In the genomic region with DNA sequence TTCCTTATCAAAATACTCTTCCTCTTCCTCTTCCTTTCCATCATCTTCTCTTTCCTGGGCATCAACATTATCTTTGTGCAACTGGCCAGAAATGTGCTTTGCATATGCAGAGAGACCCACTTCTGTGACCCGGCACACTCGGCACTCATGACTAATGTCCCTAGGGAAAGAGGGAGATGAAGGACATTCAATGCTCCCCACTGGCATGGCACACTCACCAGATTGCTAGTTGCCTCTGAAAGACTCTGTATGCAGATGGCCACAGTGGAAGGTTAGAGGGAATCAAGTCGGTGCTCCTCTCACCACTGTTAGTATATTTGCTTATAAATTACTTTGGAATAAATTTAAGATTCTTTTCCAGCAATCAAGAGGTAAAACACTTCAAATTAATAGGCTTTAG, we compare ENCODE assay signal across 8 mouse cellular contexts. TPM values are rescaled to one million over a fixed set of nuclear protein-coding genes. Genes with fewer than 3 reads are reported as not detected.
DNase-seq lines count a peak whose midpoint lies in the region; ATAC-seq and TF ChIP-seq lines count a peak whose summit lies in the region.

No protein-coding gene starts in this region.

- peak; percentile 38; the same call in 1 of the 2 replicates for ATAC-seq in forebrain, embryonic 13.5 days
- no peak for ATAC-seq in midbrain, embryonic 12.5 days (ENCODE audit: low FRiP score, low read depth)
- no peak for ATAC-seq in midbrain, embryonic 11.5 days (ENCODE audit: low FRiP score)
- peak; percentile 55 for ATAC-seq in heart, postnatal 0 days (ENCODE audit: insufficient read depth, low read depth)
- no peak for ATAC-seq in liver, embryonic 11.5 days (replicated peaks; ENCODE audit: low FRiP score)

- H3K4me3 ChIP-seq in forebrain, embryonic 13.5 days = no peak overlapping the region
- H3K4me3 ChIP-seq in forebrain, embryonic 10.5 days = no peak overlapping the region
- H3K4me3 ChIP-seq in midbrain, embryonic 12.5 days = no peak overlapping the region
- H3K4me3 ChIP-seq in midbrain, embryonic 11.5 days (ENCODE audit: low read depth, low read length) = no peak overlapping the region
- peak overlapping the region; percentile 47 for H3K4me3 ChIP-seq in heart, postnatal 0 days (ENCODE audit: low read depth, low read length)
- H3K4me3 ChIP-seq in liver, embryonic 11.5 days (ENCODE audit: low read depth, low read length) = no peak overlapping the region

- no peak for DNase-seq in forebrain, embryonic 10.5 days (ENCODE audit: extremely low spot score, low spot score)
- no peak for DNase-seq in midbrain, embryonic 11.5 days (ENCODE audit: low spot score, missing footprints)
- peak; percentile 47 for DNase-seq in heart, postnatal 0 days (ENCODE audit: low spot score)
- peak; percentile 34 for DNase-seq in splenic B cell, adult 2 months (ENCODE audit: low read depth, low spot score)
- no peak for DNase-seq in liver, embryonic 11.5 days (ENCODE audit: low spot score)
- no peak for DNase-seq in urinary bladder, postnatal 4 days (ENCODE audit: low spot score in 2 of 2)

- TF ChIP-seq CTCF in heart, postnatal 0 days (IDR thresholded peaks at IDR 0.05; ENCODE audit: low read depth) = no peak

- no peaks in the 10 kb centered on the region for H3K9me3 ChIP-seq in forebrain, embryonic 13.5 days (replicated peaks)
- H3K9me3 ChIP-seq in forebrain, embryonic 10.5 days = no peaks in the 10 kb centered on the region
- H3K9me3 ChIP-seq in midbrain, embryonic 12.5 days = no peaks in the 10 kb centered on the region
- H3K9me3 ChIP-seq in midbrain, embryonic 11.5 days (ENCODE audit: control insufficient read depth, low read length) = no peaks in the 10 kb centered on the region
- H3K9me3 ChIP-seq in heart, postnatal 0 days (replicated peaks; ENCODE audit: control insufficient read depth, low read length) = no peaks in the 10 kb centered on the region
- H3K9me3 ChIP-seq in liver, embryonic 11.5 days (ENCODE audit: control insufficient read depth, low read length) = no peaks in the 10 kb centered on the region

- H3K27ac ChIP-seq in forebrain, embryonic 13.5 days = peak overlapping the region; percentile 63
- no peak overlapping the region for H3K27ac ChIP-seq in forebrain, embryonic 10.5 days
- H3K27ac ChIP-seq in midbrain, embryonic 12.5 days (replicated peaks) = 0 out of 2 replicates have a peak overlapping the region, but pooled peaks have one; percentile 7
- H3K27ac ChIP-seq in midbrain, embryonic 11.5 days (ENCODE audit: low read depth, low read length) = no peak overlapping the region
- H3K27ac ChIP-seq in heart, postnatal 0 days (ENCODE audit: low read depth) = peak overlapping the region; percentile 97
- no peak overlapping the region for H3K27ac ChIP-seq in liver, embryonic 11.5 days (ENCODE audit: low read depth, low read length)

- TF ChIP-seq EP300 in heart, postnatal 0 days (IDR thresholded peaks at IDR 0.05; ENCODE audit: low read depth) = no peak

- H3K9ac ChIP-seq in forebrain, embryonic 13.5 days = no peak overlapping the region
- no peak overlapping the region for H3K9ac ChIP-seq in midbrain, embryonic 12.5 days (replicated peaks)
- no peak overlapping the region for H3K9ac ChIP-seq in midbrain, embryonic 11.5 days (ENCODE audit: low read length)
- peak overlapping the region; percentile 63 for H3K9ac ChIP-seq in heart, postnatal 0 days (replicated peaks; ENCODE audit: low read depth, low read length)
- H3K9ac ChIP-seq in liver, embryonic 11.5 days (ENCODE audit: low read depth, low read length) = no peak overlapping the region

- no peak overlapping the region for H3K4me2 ChIP-seq in forebrain, embryonic 13.5 days
- no peak overlapping the region for H3K4me2 ChIP-seq in midbrain, embryonic 12.5 days (replicated peaks)
- no peak overlapping the region for H3K4me2 ChIP-seq in midbrain, embryonic 11.5 days
- peak overlapping the region; percentile 66 for H3K4me2 ChIP-seq in heart, postnatal 0 days (ENCODE audit: low read depth, low read length)
- no peak overlapping the region for H3K4me2 ChIP-seq in liver, embryonic 11.5 days

- peaks cover 16% of the 10 kb centered on the region for H3K4me1 ChIP-seq in forebrain, embryonic 13.5 days
- H3K4me1 ChIP-seq in forebrain, embryonic 10.5 days = no peaks in the 10 kb centered on the region
- H3K4me1 ChIP-seq in midbrain, embryonic 12.5 days = 0 out of 2 replicates have a peak, but pooled peaks cover 9% of the 10 kb centered on the region
- no peaks in the 10 kb centered on the region for H3K4me1 ChIP-seq in midbrain, embryonic 11.5 days (ENCODE audit: control insufficient read depth, insufficient read depth, low read length)
- peaks cover 13% of the 10 kb centered on the region for H3K4me1 ChIP-seq in heart, postnatal 0 days (ENCODE audit: control insufficient read depth, insufficient read depth)
- H3K4me1 ChIP-seq in liver, embryonic 11.5 days (replicated peaks; ENCODE audit: control insufficient read depth, insufficient read depth, low read length) = no peaks in the 10 kb centered on the region

- H3K27me3 ChIP-seq in forebrain, embryonic 13.5 days = no peaks in the 10 kb centered on the region
- no peaks in the 10 kb centered on the region for H3K27me3 ChIP-seq in forebrain, embryonic 10.5 days (ENCODE audit: poor library complexity, severe bottlenecking)
- H3K27me3 ChIP-seq in midbrain, embryonic 12.5 days = no peaks in the 10 kb centered on the region
- no peaks in the 10 kb centered on the region for H3K27me3 ChIP-seq in midbrain, embryonic 11.5 days (ENCODE audit: control insufficient read depth, insufficient read depth, low read length)
- no peaks in the 10 kb centered on the region for H3K27me3 ChIP-seq in heart, postnatal 0 days (ENCODE audit: control insufficient read depth, insufficient read depth, low read length)
- H3K27me3 ChIP-seq in splenic B cell, adult 2 months (ENCODE audit: control insufficient read depth, insufficient read depth, low read length, poor library complexity, severe bottlenecking) = no peaks in the 10 kb centered on the region
- H3K27me3 ChIP-seq in liver, embryonic 11.5 days (replicated peaks; ENCODE audit: control insufficient read depth, insufficient read depth, low read length) = no peaks in the 10 kb centered on the region

- 61% methylated on average over 3 of the region's 3 CpGs for WGBS in forebrain, embryonic 13.5 days
- 96% methylated on average over 3 of the region's 3 CpGs for WGBS in forebrain, embryonic 10.5 days
- WGBS in midbrain, embryonic 12.5 days = 83% methylated on average over 3 of the region's 3 CpGs
- 90% methylated on average over 3 of the region's 3 CpGs for WGBS in midbrain, embryonic 11.5 days
- WGBS in heart, postnatal 0 days = 13% methylated on average over 3 of the region's 3 CpGs
- WGBS in liver, embryonic 11.5 days = 76% methylated on average over 3 of the region's 3 CpGs

- H3K36me3 ChIP-seq in forebrain, embryonic 13.5 days (ENCODE audit: poor library complexity, severe bottlenecking) = peaks cover 25% of the 10 kb centered on the region
- peaks cover 67% of the 10 kb centered on the region for H3K36me3 ChIP-seq in forebrain, embryonic 10.5 days (replicated peaks)
- H3K36me3 ChIP-seq in midbrain, embryonic 12.5 days = peaks cover 23% of the 10 kb centered on the region
- H3K36me3 ChIP-seq in midbrain, embryonic 11.5 days (ENCODE audit: control insufficient read depth, insufficient read depth, low read length) = peaks cover 10% of the 10 kb centered on the region; the same call in 1 of the 2 replicates
- H3K36me3 ChIP-seq in heart, postnatal 0 days (replicated peaks; ENCODE audit: control insufficient read depth, insufficient read depth, low read length) = peaks cover 30% of the 10 kb centered on the region
- H3K36me3 ChIP-seq in splenic B cell, adult 2 months (ENCODE audit: control insufficient read depth, insufficient read depth, low read length, poor library complexity, severe bottlenecking) = peaks cover 9% of the 10 kb centered on the region; the same call in 1 of the 2 replicates
- H3K36me3 ChIP-seq in liver, embryonic 11.5 days (ENCODE audit: control insufficient read depth, insufficient read depth, low read length) = peaks cover 18% of the 10 kb centered on the region

RNA-seq across cellular contexts. Expression of gene Zfp106, which starts 24.3 kb away (rescaled TPM):
- polyA plus RNA-seq in forebrain, embryonic 13.5 days (2015; fragmentation: Nextera tagmentation; extraction: Ambion mirVana) = 48.4 and 54.2 TPM in 2 replicates
- polyA plus RNA-seq in forebrain, embryonic 10.5 days (2016; fragmentation: Nextera tagmentation; extraction: Ambion mirVana) = 83.1 and 87.3 TPM in 2 replicates
- polyA plus RNA-seq in midbrain, embryonic 12.5 days (2016; fragmentation: Nextera tagmentation; extraction: Ambion mirVana) = 63.6 and 66.4 TPM in 2 replicates
- 56.2 and 62.4 TPM in 2 replicates for polyA plus RNA-seq in midbrain, embryonic 11.5 days (2014; fragmentation: Nextera tagmentation; extraction: Ambion mirVana)
- 58.7 and 148 TPM in 2 replicates for total RNA-seq in heart, postnatal 0 days (2014; rRNA removed; ENCODE audit: low replicate concordance)
- 40.8 and 41.7 TPM in 2 replicates for polyA plus RNA-seq in heart, postnatal 0 days (2015; fragmentation: Nextera tagmentation; extraction: Ambion mirVana)
- 75.0 and 81.9 TPM in 2 replicates for polyA plus RNA-seq in liver, embryonic 11.5 days (2014; fragmentation: Nextera tagmentation; extraction: Ambion mirVana)

RNA-seq across cellular contexts. Expression of gene Snap23, which starts 28.1 kb away (rescaled TPM):
- 21.5 and 25.0 TPM in 2 replicates for polyA plus RNA-seq in forebrain, embryonic 13.5 days (2015; fragmentation: Nextera tagmentation; extraction: Ambion mirVana)
- polyA plus RNA-seq in forebrain, embryonic 10.5 days (2016; fragmentation: Nextera tagmentation; extraction: Ambion mirVana) = 50.5 and 56.2 TPM in 2 replicates
- 34.9 and 38.1 TPM in 2 replicates for polyA plus RNA-seq in midbrain, embryonic 12.5 days (2016; fragmentation: Nextera tagmentation; extraction: Ambion mirVana)
- 45.6 and 52.3 TPM in 2 replicates for polyA plus RNA-seq in midbrain, embryonic 11.5 days (2014; fragmentation: Nextera tagmentation; extraction: Ambion mirVana)
- 40.2 and 48.1 TPM in 2 replicates for total RNA-seq in heart, postnatal 0 days (2014; rRNA removed; ENCODE audit: low replicate concordance)
- polyA plus RNA-seq in heart, postnatal 0 days (2015; fragmentation: Nextera tagmentation; extraction: Ambion mirVana) = 30.1 and 33.2 TPM in 2 replicates
- polyA plus RNA-seq in liver, embryonic 11.5 days (2014; fragmentation: Nextera tagmentation; extraction: Ambion mirVana) = 74.2 and 76.5 TPM in 2 replicates

Comparison
In these comparisons a context has a peak if more than half of its experiments do, and no peak if none do; other contexts are left out.
1. H3K27ac ChIP-seq: peak in forebrain, embryonic 13.5 days (single experiment), midbrain, embryonic 12.5 days (single experiment) and heart, postnatal 0 days (single experiment); none in forebrain, embryonic 10.5 days (single experiment), midbrain, embryonic 11.5 days (single experiment) and liver, embryonic 11.5 days (single experiment).
2. ATAC-seq: peak in forebrain, embryonic 13.5 days (single experiment) and heart, postnatal 0 days (single experiment); none in midbrain, embryonic 12.5 days (single experiment), midbrain, embryonic 11.5 days (single experiment) and liver, embryonic 11.5 days (single experiment).
3. DNase-seq: peak in heart, postnatal 0 days (single experiment) and splenic B cell, adult 2 months (single experiment); none in forebrain, embryonic 10.5 days (single experiment), midbrain, embryonic 11.5 days (single experiment), liver, embryonic 11.5 days (single experiment) and urinary bladder, postnatal 4 days (0 of 2).